Comparison of ENCODE assay signal across 29 mouse cellular contexts in the genomic region with DNA sequence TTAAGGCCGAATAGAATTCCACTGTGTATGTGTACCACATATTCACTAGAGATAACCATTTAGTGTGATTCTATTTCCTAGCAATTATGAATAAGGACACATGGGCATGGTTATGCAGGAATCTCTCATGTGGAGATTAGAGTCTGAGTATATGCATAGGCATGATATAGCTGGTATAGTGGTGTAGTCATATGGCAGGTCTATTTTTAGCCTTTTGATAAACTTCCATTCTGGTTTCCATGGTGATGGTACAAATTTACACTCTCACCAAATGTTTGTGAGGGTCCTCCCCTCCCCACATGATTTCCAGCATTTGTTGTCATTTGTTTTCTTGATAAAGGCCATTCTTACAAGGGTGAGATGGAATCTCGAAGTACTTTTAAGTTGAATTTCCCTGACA. TPM values are rescaled to one million over a fixed set of nuclear protein-coding genes. Genes with fewer than 3 reads are reported as not detected.
"Had no signal": no experiment of that assay in that cellular context is flagged by ENCODE, and none has a peak within 500 bp of the region (broad histone marks: within the 10 kb centered on the region; RNA-seq: fewer than 3 reads in every experiment).

No protein-coding gene starts in this region.

- H3K4me3 ChIP-seq: gastrocnemius, adult 2 months; heart, embryonic 10.5 days; heart, embryonic 13.5 days; heart, embryonic 15.5 days; hindbrain, embryonic 13.5 days; hindbrain, embryonic 15.5 days; kidney, embryonic 15.5 days; limb, embryonic 13.5 days; limb, embryonic 15.5 days; liver, embryonic 12.5 days had no signal

- H3K4me2 ChIP-seq: heart, embryonic 13.5 days; heart, embryonic 15.5 days; hindbrain, embryonic 13.5 days; hindbrain, embryonic 15.5 days; kidney, embryonic 15.5 days; limb, embryonic 13.5 days; limb, embryonic 15.5 days; liver, embryonic 12.5 days had no signal

- ATAC-seq: hindbrain, postnatal 0 days; intestine, embryonic 16.5 days; liver, embryonic 12.5 days had no signal

- H3K27me3 ChIP-seq: heart, embryonic 13.5 days; heart, embryonic 15.5 days; hindbrain, embryonic 13.5 days; hindbrain, embryonic 15.5 days; kidney, embryonic 15.5 days; limb, embryonic 13.5 days; limb, embryonic 15.5 days; liver, embryonic 12.5 days had no signal

- H3K9ac ChIP-seq: heart, embryonic 13.5 days; heart, embryonic 15.5 days; hindbrain, embryonic 13.5 days; hindbrain, embryonic 15.5 days; kidney, embryonic 15.5 days; limb, embryonic 13.5 days; limb, embryonic 15.5 days; liver, embryonic 12.5 days; liver, embryonic 14.5 days had no signal

- H3K4me1 ChIP-seq: heart, embryonic 10.5 days; heart, embryonic 13.5 days; heart, embryonic 15.5 days; hindbrain, embryonic 13.5 days; hindbrain, embryonic 15.5 days; kidney, embryonic 15.5 days; limb, embryonic 13.5 days; limb, embryonic 15.5 days; liver, embryonic 12.5 days had no signal

- H3K9me3 ChIP-seq: heart, embryonic 13.5 days; heart, embryonic 15.5 days; hindbrain, embryonic 13.5 days; hindbrain, embryonic 15.5 days; kidney, embryonic 15.5 days; limb, embryonic 13.5 days; limb, embryonic 15.5 days; liver, embryonic 12.5 days had no signal

- H3K36me3 ChIP-seq: heart, embryonic 10.5 days; heart, embryonic 13.5 days; heart, embryonic 15.5 days; hindbrain, embryonic 13.5 days; hindbrain, embryonic 15.5 days; kidney, embryonic 15.5 days; limb, embryonic 13.5 days; limb, embryonic 15.5 days; liver, embryonic 12.5 days had no signal

- H3K27ac ChIP-seq: gastrocnemius, adult 2 months; heart, embryonic 10.5 days; heart, embryonic 13.5 days; heart, embryonic 15.5 days; hindbrain, embryonic 13.5 days; hindbrain, embryonic 15.5 days; hindbrain, postnatal 0 days; kidney, embryonic 15.5 days; kidney, postnatal 0 days; limb, embryonic 13.5 days; limb, embryonic 15.5 days; liver, embryonic 12.5 days; liver, embryonic 14.5 days had no signal

- DNase-seq: gastrocnemius, adult 2 months; gastrocnemius, postnatal 10 days; gastrocnemius, postnatal 25 days; heart, adult 18-20 months; heart, postnatal 14 days; heart, postnatal 36 days; kidney, adult 11 months; kidney, adult 2 months; kidney, adult 9 months; kidney, postnatal 14 days; kidney, postnatal 36 days; layer of hippocampus, adult 9-11 months; layer of hippocampus, postnatal 36 days; left cerebral cortex, postnatal 4 days had no signal

RNA-seq across cellular contexts. Expression of gene Dync1i1, which starts 23.6 kb away (rescaled TPM):
- total RNA-seq: granulocyte monocyte progenitor cell, adult 5-6 weeks; liver, adult 2 months had no signal
- polyA plus RNA-seq: liver, adult 2 months; liver, embryonic 14.5 days had no signal
